Mouse (Mus musculus): ENCODE results near the gene Olfr913. TPM values are rescaled to one million over a fixed set of nuclear protein-coding genes. Genes with fewer than 3 reads are reported as not detected.

The Olfr913 gene
- not detected in 2 replicates for polyA plus RNA-seq (2016; fragmentation: Nextera tagmentation; extraction: Ambion mirVana)

DNA sequence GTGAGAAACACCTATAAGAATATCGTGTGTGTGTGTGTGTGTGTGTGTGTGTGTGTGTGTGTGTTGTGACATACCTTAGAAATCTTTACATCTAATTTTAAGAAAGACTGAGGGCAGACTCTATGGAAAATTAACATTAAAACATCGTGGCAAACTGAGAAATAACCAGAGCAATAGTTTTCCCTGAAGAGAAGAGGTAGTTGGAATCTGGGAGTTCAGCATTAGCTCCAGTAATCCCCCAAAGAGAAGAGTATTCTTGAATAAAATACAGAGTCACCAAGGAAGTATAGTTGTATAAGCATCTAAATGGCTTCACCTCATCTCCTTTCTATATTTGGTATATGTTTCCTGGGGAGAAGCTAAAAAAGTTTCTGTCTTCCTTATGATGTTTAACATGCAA is at the start of gene Olfr913:
Olfr913 (plus strand) TSS at position 301 of the 400 bp plus-strand sequence.
- no peak within 1 kb of the TSS for H3K9ac ChIP-seq
- ATAC-seq (ENCODE audit: low FRiP score): no peak
- H3K9me3 ChIP-seq: no peaks in the 10 kb centered on the region
- H3K27ac ChIP-seq: no peak within 1 kb of the TSS
- H3K4me1 ChIP-seq: no peaks in the 10 kb centered on the region
- WGBS: 69% methylated on average over 2 of the region's 2 CpGs
- no peak within 1 kb of the TSS for H3K4me2 ChIP-seq
- no peaks in the 10 kb centered on the region for H3K36me3 ChIP-seq (replicated peaks)
- H3K27me3 ChIP-seq: no peaks in the 10 kb centered on the region
- H3K4me3 ChIP-seq (replicated peaks): no peak within 1 kb of the TSS

- no peak within 1 kb of the TSS for H3K4me2 ChIP-seq
- no peaks in the 10 kb centered on the region for H3K36me3 ChIP-seq (replicated peaks)
- WGBS: 77% methylated on average over 1 of the region's 1 CpGs
- ATAC-seq (ENCODE audit: low FRiP score): no peak
- H3K27me3 ChIP-seq: no peaks in the 10 kb centered on the region
- no peak within 1 kb of the TSS for H3K27ac ChIP-seq
- H3K9me3 ChIP-seq: no peaks in the 10 kb centered on the region
- H3K4me3 ChIP-seq (replicated peaks): no peak within 1 kb of the TSS
- no peaks in the 10 kb centered on the region for H3K4me1 ChIP-seq
- H3K9ac ChIP-seq: no peak within 1 kb of the TSS
Measured at GRCm38 (mm10) chr9:38579878-38580277, 12.7 kb upstream of the Olfr913 start, which contains the start of gene Olfr912. Olfr912 (plus strand) TSS chr9:38580178.

DNA sequence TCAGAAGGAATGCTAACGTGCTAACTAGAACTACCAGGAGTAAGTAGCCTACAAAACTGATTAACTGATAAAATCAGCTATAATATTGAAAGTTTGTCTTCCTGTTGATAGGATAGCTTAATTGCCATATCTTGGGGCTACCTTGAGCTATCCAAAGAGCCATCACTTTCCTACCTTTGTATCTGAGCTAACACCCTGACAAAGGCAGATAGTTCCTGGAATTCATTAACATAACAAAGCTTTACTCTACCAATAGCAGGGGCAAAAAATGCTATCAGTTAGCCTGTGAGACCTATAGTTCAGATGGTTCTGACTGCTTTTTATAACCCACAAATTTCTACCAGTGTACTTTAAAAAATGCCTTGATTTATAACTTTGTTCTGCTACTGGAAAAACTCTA is 1.5 kb upstream of the Olfr913 start:
- H3K4me2 ChIP-seq: no peak overlapping the region
- 47% methylated on average over 1 of the region's 1 CpGs for WGBS
- no peaks in the 10 kb centered on the region for H3K36me3 ChIP-seq (replicated peaks)
- H3K27me3 ChIP-seq: no peaks in the 10 kb centered on the region
- no peaks in the 10 kb centered on the region for H3K4me1 ChIP-seq
- H3K9ac ChIP-seq: no peak overlapping the region
- no peak overlapping the region for H3K27ac ChIP-seq
- no peaks in the 10 kb centered on the region for H3K9me3 ChIP-seq
- no peak overlapping the region for H3K4me3 ChIP-seq (replicated peaks)
- ATAC-seq (ENCODE audit: low FRiP score): no peak

GRCm38 (mm10) chr9:38604802-38605201 is 12.2 kb downstream of the Olfr913 start, which contains the start of gene Olfr914:
Olfr914 (plus strand) TSS chr9:38605102.
- H3K4me1 ChIP-seq: no peaks in the 10 kb centered on the region
- WGBS: 67% methylated on average over 2 of the region's 2 CpGs
- H3K4me2 ChIP-seq: no peak within 1 kb of the TSS
- no peaks in the 10 kb centered on the region for H3K36me3 ChIP-seq (replicated peaks)
- no peaks in the 10 kb centered on the region for H3K27me3 ChIP-seq
- no peak for ATAC-seq (ENCODE audit: low FRiP score)
- H3K27ac ChIP-seq: no peak within 1 kb of the TSS
- H3K9me3 ChIP-seq: no peaks in the 10 kb centered on the region
- H3K9ac ChIP-seq: no peak within 1 kb of the TSS
- H3K4me3 ChIP-seq (replicated peaks): no peak within 1 kb of the TSS

GRCm38 (mm10) chr9:38632406-38632805 is 39.8 kb downstream of the Olfr913 start:
- no peak for ATAC-seq (ENCODE audit: low FRiP score)
- Histone ChIP-seq H3K27me3 (no peaks in the 10 kb centered on the region), H3K4me2 (no peak overlapping the region), H3K9me3 (0 out of 2 replicates have a peak, but pooled peaks cover 2% of the 10 kb centered on the region), H3K4me3 (replicated peaks) (no peak overlapping the region), H3K4me1 (no peaks in the 10 kb centered on the region), H3K36me3 (replicated peaks) (no peaks in the 10 kb centered on the region), H3K27ac (no peak overlapping the region), H3K9ac (no peak overlapping the region)
- WGBS: 77% methylated on average over 4 of the region's 4 CpGs

Other genes starting within 250 kb of the Olfr913 start
- gene Olfr898, start 244.3 kb upstream of the Olfr913 start, polyA plus RNA-seq (2016; fragmentation: Nextera tagmentation; extraction: Ambion mirVana): not detected in 2 replicates
- gene Olfr250, start 225.9 kb upstream of the Olfr913 start, polyA plus RNA-seq (2016; fragmentation: Nextera tagmentation; extraction: Ambion mirVana): not detected in 2 replicates
- not detected in 2 replicates for gene Olfr251, start 215.7 kb upstream of the Olfr913 start, polyA plus RNA-seq (2016; fragmentation: Nextera tagmentation; extraction: Ambion mirVana)
- not detected in 2 replicates for gene Olfr147, start 191.1 kb upstream of the Olfr913 start, polyA plus RNA-seq (2016; fragmentation: Nextera tagmentation; extraction: Ambion mirVana)
- not detected in 2 replicates for gene Olfr901, start 163.3 kb upstream of the Olfr913 start, polyA plus RNA-seq (2016; fragmentation: Nextera tagmentation; extraction: Ambion mirVana)
- gene Olfr902, start 145.1 kb upstream of the Olfr913 start, polyA plus RNA-seq (2016; fragmentation: Nextera tagmentation; extraction: Ambion mirVana): not detected in 2 replicates
- not detected in 2 replicates for gene Olfr904, start 129.6 kb upstream of the Olfr913 start, polyA plus RNA-seq (2016; fragmentation: Nextera tagmentation; extraction: Ambion mirVana)
- gene Olfr905, start 121.7 kb upstream of the Olfr913 start, polyA plus RNA-seq (2016; fragmentation: Nextera tagmentation; extraction: Ambion mirVana): not detected in 2 replicates
- gene Olfr906, start 105.7 kb upstream of the Olfr913 start, polyA plus RNA-seq (2016; fragmentation: Nextera tagmentation; extraction: Ambion mirVana): not detected in 2 replicates
- not detected in 2 replicates for gene Olfr907, start 97.0 kb upstream of the Olfr913 start, polyA plus RNA-seq (2016; fragmentation: Nextera tagmentation; extraction: Ambion mirVana)
- gene Olfr911-ps1, start 71.2 kb upstream of the Olfr913 start, polyA plus RNA-seq (2016; fragmentation: Nextera tagmentation; extraction: Ambion mirVana): not detected in 2 replicates
- gene Olfr910, start 54.9 kb upstream of the Olfr913 start, polyA plus RNA-seq (2016; fragmentation: Nextera tagmentation; extraction: Ambion mirVana): not detected in 2 replicates
- gene Olfr912, start 12.6 kb upstream of the Olfr913 start, polyA plus RNA-seq (2016; fragmentation: Nextera tagmentation; extraction: Ambion mirVana): not detected in 2 replicates
- not detected in 2 replicates for gene Olfr914, start 12.3 kb downstream of the Olfr913 start, polyA plus RNA-seq (2016; fragmentation: Nextera tagmentation; extraction: Ambion mirVana)
- gene Olfr916, start 67.1 kb downstream of the Olfr913 start, polyA plus RNA-seq (2016; fragmentation: Nextera tagmentation; extraction: Ambion mirVana): not detected in 2 replicates
- gene Olfr917, start 73.1 kb downstream of the Olfr913 start, polyA plus RNA-seq (2016; fragmentation: Nextera tagmentation; extraction: Ambion mirVana): not detected in 2 replicates
- gene Olfr918, start 81.8 kb downstream of the Olfr913 start, polyA plus RNA-seq (2016; fragmentation: Nextera tagmentation; extraction: Ambion mirVana): not detected in 2 replicates
- not detected in 2 replicates for gene Olfr919, start 110.9 kb downstream of the Olfr913 start, polyA plus RNA-seq (2016; fragmentation: Nextera tagmentation; extraction: Ambion mirVana)
- gene Vwa5a, start 125.5 kb downstream of the Olfr913 start, polyA plus RNA-seq (2016; fragmentation: Nextera tagmentation; extraction: Ambion mirVana): 6.5 and 8.7 TPM in 2 replicates
- gene Olfr920, start 159.5 kb downstream of the Olfr913 start, polyA plus RNA-seq (2016; fragmentation: Nextera tagmentation; extraction: Ambion mirVana): not detected in 2 replicates
- not detected in 2 replicates for gene Olfr921, start 180.3 kb downstream of the Olfr913 start, polyA plus RNA-seq (2016; fragmentation: Nextera tagmentation; extraction: Ambion mirVana)
- not detected in 2 replicates for gene Olfr922, start 221.9 kb downstream of the Olfr913 start, polyA plus RNA-seq (2016; fragmentation: Nextera tagmentation; extraction: Ambion mirVana)
- not detected in 2 replicates for gene Olfr923, start 233.8 kb downstream of the Olfr913 start, polyA plus RNA-seq (2016; fragmentation: Nextera tagmentation; extraction: Ambion mirVana)